Mouse (Mus musculus) bone marrow, adult 2 months (tissue): ENCODE measurements around the gene Hey2. TPM values are rescaled to one million over a fixed set of nuclear protein-coding genes. Genes with fewer than 3 reads are reported as not detected.

Experiments
- H3K27ac ChIP-seq: fragments of 200-500 bp; 2 replicates; pipeline ENCODE4 v1.5.1; 2012; ENCODE audit warnings: low read depth, mild to moderate bottlenecking, control low read depth, inconsistent platforms, low read length; ENCODE audit not compliant: control insufficient read depth, poor library complexity, insufficient read depth
- H3K4me1 ChIP-seq: fragments of 200-500 bp; 2 replicates; pipeline ENCODE4 v1.6.1; 2011; ENCODE audit warnings: low read length; ENCODE audit not compliant: control insufficient read depth, insufficient read depth
- H3K4me3 ChIP-seq: fragments of 200-500 bp; replicated peaks from 2 replicates; pipeline ENCODE3; 2011; ENCODE audit warnings: mild to moderate bottlenecking, low read depth, low read length, control low read depth; ENCODE audit not compliant: control insufficient read depth
- CTCF ChIP-seq: fragments of 200-500 bp; IDR thresholded peaks from 2 replicates; pipeline ENCODE4 v1.5.1; 2011; ENCODE audit warnings: low read length, control low read depth; ENCODE audit not compliant: control insufficient read depth, insufficient read depth
- POLR2A ChIP-seq: fragments of 200-500 bp; IDR thresholded peaks from 2 replicates; pipeline ENCODE4 v1.6.1; 2011; ENCODE audit warnings: low read depth, mild to moderate bottlenecking, control low read depth, low read length, borderline replicate concordance; ENCODE audit not compliant: control insufficient read depth
- WGBS: fragments of 180-500 bp; shearing (Covaris S2); methylation state at CpG from one replicate; pipeline ENCODE4 v1.1.7; 2018; 5-methylcytosine and 5-hydroxymethylcytosine counted together
- polyA plus RNA-seq: library from polyadenylated mRNA; stranded (reverse); fragments of >200 nt; gene quantifications from 2 replicates; pipeline ENCODE4 v1.2.4, GENCODE M21; 2011; ENCODE audit warnings: low replicate concordance; ENCODE audit not compliant: missing spikeins, insufficient read depth, insufficient read length

Gene Hey2
- polyA plus RNA-seq, 1 experiment, result 0.77 TPM

DNA sequence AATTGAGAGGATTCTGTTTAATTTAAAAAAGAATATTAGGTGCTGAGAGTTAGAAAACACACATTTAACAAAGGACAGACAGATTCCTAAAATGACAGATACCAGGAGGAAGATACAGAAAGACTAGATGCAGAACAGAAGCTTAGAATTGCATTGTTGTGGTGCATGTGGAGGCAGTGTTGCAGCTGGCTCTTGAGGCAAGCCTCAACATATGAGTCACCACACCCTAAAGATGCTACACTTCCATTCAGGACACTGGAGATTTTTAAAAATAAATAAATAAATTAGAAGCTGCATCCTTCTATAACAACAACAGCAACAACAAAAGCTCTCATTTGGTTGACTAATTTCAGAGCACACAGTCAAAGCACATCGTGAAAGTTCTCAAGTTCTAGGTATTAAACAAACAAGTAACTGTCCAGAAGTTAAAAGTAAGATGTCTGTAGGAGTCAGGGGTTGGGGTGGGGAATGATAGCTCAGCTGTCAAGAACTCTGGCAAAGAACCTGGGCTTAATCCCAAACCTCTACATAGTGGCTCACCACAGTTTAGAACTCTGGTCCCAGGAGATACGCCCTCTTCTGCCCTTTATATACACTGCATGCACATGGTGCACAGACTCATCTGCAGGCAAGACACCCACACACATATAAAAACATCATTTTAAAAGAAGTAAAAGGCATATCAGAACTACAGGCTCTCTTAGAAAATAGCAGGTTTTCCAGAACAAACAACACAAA lies 42.7 kb downstream of the Hey2 start:
- WGBS, result 93% methylated on average over 2 of the region's 2 CpGs
- no peak overlapping the region for H3K4me3 ChIP-seq
- TF ChIP-seq POLR2A (no peak), CTCF (no peak)
- no peak overlapping the region for H3K27ac ChIP-seq
- H3K4me1 ChIP-seq, result no peaks in the 10 kb centered on the region; the same call in 1 of the 2 replicates

DNA sequence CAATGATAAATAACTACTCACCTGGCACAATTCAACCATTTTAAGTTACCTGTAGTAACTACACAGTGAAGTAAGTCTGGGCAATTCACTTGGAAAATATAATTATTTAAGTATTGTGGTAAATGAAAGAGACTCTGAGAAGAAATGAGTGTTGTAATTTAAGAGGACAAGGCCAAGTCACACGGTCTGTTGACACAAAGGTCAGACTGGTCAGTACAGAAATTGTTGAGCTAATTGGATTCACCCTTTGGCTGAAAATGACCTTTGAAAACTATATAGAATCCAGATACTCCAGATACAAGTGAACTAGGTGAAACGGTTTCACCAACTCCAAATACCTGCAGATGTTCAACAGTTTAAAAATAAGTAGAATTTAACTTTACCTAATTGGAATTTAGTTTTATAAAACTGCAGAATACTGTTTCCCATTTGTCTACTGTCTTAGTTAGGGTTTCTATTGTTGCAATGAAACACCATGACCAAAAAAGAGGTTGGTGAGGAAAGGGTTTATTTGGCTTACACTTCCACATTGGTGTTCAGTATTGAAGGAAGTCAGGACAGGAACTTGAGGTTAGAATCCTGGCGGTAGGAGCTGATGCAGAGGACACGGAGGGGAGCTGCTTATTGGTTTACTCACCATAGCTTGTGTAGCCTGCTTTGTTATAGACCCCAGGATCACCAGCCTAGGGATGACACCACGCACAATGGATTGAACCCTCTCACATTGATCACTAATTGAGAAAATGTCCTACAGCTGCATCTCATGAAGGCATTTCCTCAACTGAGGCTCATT lies 45.9 kb downstream of the Hey2 start:
- 60% methylated on average over 5 of the region's 5 CpGs for WGBS
- no peak overlapping the region for H3K4me3 ChIP-seq
- TF ChIP-seq POLR2A, result no peak
- no peak for TF ChIP-seq CTCF

DNA sequence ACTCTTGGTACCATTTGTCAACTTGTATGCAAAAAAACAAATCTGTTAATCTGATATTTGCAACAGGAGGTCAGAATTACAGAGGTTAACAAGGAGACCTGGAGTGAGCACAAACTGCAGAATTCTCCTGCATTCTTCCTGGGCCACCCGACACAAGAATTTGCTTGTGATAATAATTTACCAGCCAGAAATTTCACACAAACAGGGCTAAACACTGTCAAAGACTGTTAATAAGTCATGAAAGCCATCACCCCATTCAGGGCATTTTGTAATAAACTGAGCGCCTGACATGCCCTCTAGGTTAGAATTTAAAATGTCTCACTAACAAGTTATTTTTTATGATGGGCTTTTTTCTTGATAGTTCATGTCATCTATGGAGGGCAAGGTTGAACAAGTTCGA lies 51.6 kb downstream of the Hey2 start:
- Histone ChIP-seq H3K4me1 (peaks cover 1% of the 10 kb centered on the region; the same call in 1 of the 2 replicates), H3K27ac (no peak overlapping the region), H3K4me3 (no peak overlapping the region)
- TF ChIP-seq POLR2A (no peak), CTCF (no peak)
- 92% methylated on average over 3 of the region's 3 CpGs for WGBS

More for the DNA sequence above, 45.9 kb downstream of the Hey2 start:
- no peak overlapping the region for H3K27ac ChIP-seq
- no peaks in the 10 kb centered on the region; the same call in 1 of the 2 replicates for H3K4me1 ChIP-seq

DNA sequence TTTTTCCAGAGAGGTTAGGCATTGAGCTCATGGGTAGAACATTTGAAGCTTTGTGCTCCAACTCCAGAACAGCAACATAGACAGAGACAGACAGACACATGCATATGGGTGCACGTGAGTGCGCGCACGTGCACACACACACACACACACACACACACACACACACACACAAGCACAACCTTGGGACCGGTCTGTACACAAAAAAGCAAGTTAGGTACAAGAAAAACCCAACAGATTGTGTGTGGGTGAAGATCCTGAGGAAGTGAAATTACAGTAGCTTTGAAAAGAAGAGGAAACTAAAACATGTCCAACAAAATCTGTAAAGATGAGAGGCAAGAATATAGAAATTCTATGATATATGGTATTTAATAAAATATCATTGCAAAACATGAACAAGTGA lies 53.1 kb downstream of the Hey2 start:
- Histone ChIP-seq H3K4me3 (no peak overlapping the region), H3K4me1 (peaks cover 1% of the 10 kb centered on the region; the same call in 1 of the 2 replicates), H3K27ac (no peak overlapping the region)
- no peak for TF ChIP-seq POLR2A
- no peak for TF ChIP-seq CTCF
- 84% methylated on average over 5 of the region's 5 CpGs for WGBS

DNA sequence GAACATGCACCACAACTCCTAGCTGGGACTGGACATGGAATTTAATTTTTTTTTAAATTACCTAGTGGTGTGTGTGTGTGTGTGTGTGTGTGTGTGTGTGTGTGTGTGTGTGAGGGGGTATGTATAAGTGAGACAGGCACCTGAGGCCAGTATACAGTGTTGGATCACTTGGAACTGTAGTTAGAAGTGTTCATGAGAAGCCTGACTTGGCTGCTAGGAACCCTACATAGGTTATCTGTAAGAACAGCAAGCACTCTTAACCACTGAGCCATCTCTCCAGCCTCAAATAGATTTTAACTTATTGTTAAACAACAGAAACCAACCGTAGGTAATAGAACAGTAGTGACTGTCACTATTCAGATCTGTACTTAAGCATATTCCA lies 54.3 kb downstream of the Hey2 start:
- WGBS, result 69% methylated on average over 1 of the region's 1 CpGs
- H3K27ac ChIP-seq, result no peak overlapping the region

DNA sequence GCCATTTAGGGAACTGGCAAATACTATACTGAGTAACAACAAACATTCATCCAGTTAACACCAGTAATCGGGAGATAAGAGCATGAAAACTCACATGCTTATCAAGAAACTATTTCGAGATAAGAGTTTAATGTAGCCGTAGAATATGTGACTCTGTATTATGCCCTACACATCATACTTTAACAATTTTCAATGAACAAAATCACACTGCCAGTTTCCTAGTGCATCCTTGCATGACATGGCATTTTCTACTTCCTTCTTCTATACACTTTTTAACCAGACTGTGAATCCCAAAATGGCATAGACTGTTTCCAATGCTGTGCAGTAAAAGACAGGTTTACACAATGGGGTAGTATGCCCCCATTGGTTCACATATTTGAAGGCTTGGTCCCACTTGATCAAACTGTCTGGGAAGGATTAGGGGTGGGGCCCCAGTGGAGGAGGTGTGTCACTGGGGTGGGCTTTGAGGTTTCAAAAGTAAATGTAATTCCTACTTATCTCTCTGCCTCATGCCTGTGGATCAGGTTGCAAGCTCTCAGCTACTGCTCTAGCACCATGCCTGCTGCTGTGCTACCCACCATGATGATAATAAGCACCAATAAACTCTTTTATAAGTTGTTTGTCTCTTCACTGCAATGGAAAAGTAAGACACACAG lies 54.8 kb downstream of the Hey2 start:
- H3K4me1 ChIP-seq, result peaks cover 1% of the 10 kb centered on the region; the same call in 1 of the 2 replicates
- no peak for TF ChIP-seq POLR2A
- no peak for TF ChIP-seq CTCF
- no peak overlapping the region for H3K27ac ChIP-seq
- WGBS, result 56% methylated on average over 3 of the region's 3 CpGs
- no peak overlapping the region for H3K4me3 ChIP-seq

More for the DNA sequence above, 54.3 kb downstream of the Hey2 start:
- peaks cover 1% of the 10 kb centered on the region; the same call in 1 of the 2 replicates for H3K4me1 ChIP-seq
- H3K4me3 ChIP-seq, result no peak overlapping the region
- no peak for TF ChIP-seq POLR2A
- no peak for TF ChIP-seq CTCF

DNA sequence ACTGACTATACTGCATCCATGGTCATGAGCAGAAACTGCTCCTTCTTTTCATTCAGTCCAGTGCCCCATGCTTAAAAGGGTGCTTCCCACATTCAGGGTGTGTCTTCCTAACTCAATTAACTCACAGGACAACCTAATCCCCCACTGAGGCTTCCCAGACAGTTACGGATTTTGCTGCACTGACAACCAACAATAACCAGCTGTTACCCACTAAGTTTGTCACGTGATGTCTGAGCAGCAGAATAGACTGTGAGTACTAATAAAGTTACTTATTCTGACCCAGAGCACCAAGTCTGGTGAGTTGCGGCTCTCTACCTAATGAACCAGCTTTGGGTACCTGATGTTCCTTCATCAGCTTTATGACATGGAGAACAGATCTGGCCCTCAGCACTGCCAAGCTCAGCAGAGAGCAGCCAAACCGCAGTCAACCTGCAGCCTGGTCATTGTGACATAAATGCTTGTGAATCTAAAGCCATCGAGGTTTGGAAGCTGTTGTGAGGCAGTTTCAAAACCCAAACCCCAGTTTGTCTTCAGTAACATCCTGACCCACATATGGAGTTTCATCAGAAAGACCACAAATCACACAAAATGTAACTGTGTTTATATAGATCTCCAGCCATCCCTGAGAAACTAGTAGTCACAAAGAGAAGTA lies 56.4 kb downstream of the Hey2 start:
- 59% methylated on average over 5 of the region's 5 CpGs for WGBS
- no peak overlapping the region for H3K4me3 ChIP-seq
- H3K27ac ChIP-seq, result no peak overlapping the region
- H3K4me1 ChIP-seq, result peaks cover 1% of the 10 kb centered on the region; the same call in 1 of the 2 replicates
- TF ChIP-seq POLR2A, result no peak
- no peak for TF ChIP-seq CTCF

Other genes starting within 250 kb of the Hey2 start
- 3.9 and 8.7 TPM in 2 replicates for gene Trmt11, start 242.1 kb downstream of the Hey2 start, polyA plus RNA-seq
- gene Hint3, start 213.2 kb downstream of the Hey2 start, polyA plus RNA-seq, result 10.5 and 15.1 TPM in 2 replicates
- 26.2 and 35.6 TPM in 2 replicates for gene Ncoa7, start 39.5 kb downstream of the Hey2 start, polyA plus RNA-seq